ENCODE assay signal across 10 mouse cellular contexts in the genomic region with DNA sequence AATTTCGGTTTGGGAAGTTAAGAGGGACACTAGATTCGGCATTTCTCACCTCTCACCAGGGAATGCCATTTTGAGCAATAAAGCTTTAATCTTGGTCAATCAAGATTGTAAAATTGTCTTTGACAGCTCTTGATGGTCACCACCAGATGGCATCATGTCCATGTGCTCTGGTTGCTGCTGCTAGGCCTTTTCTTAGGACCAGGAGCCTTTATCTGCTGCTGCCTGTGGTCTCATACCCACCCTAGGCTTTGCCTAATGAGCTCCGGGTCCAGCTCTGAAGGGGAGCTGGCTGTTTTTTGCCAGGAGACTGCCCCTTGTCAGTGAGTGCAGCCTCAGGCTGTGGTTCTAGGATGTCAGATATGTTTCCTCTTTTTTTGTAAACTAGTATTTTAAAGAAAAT. TPM values are rescaled to one million over a fixed set of nuclear protein-coding genes. Genes with fewer than 3 reads are reported as not detected.
DNase-seq lines count a peak whose midpoint lies in the region; ATAC-seq and TF ChIP-seq lines count a peak whose summit lies in the region.
"Had no signal": no experiment of that assay in that cellular context is flagged by ENCODE, and none has a peak within 500 bp of the region (broad histone marks: within the 10 kb centered on the region; RNA-seq: fewer than 3 reads in every experiment).

No protein-coding gene starts in this region.

- TF ChIP-seq CTCF in thymus, adult 2 months (IDR thresholded peaks at IDR 0.05; ENCODE audit: borderline replicate concordance, control insufficient read depth, extremely low read depth, insufficient read depth, low read length, poor library complexity): no peak

- no peaks in the 10 kb centered on the region for H3K4me1 ChIP-seq in thymus, adult 2 months (replicated peaks; ENCODE audit: control insufficient read depth, insufficient read depth, low read length)
- H3K4me1 ChIP-seq: liver, embryonic 15.5 days had no signal

- no peak for TF ChIP-seq POLR2A in thymus, adult 2 months (IDR thresholded peaks at IDR 0.05; ENCODE audit: control insufficient read depth, extremely low read depth, insufficient read depth, low read length, poor library complexity)

- no peaks in the 10 kb centered on the region for H3K36me3 ChIP-seq in thymus, adult 2 months (ENCODE audit: control insufficient read depth, insufficient read depth, low read length)
- H3K36me3 ChIP-seq: liver, embryonic 15.5 days had no signal

- peak; percentile 9 to 22 for DNase-seq in heart, postnatal 10 days
- DNase-seq in heart, adult 9 months (ENCODE audit: low spot score in 2 of 2): no peak
- peak; percentile 23 for DNase-seq in testis, postnatal 10 days (ENCODE audit: low spot score)
- DNase-seq in testis, postnatal 14 days (ENCODE audit: low spot score): no peak
- DNase-seq in kidney, postnatal 14 days: peak; percentile 41
- DNase-seq in ovary, postnatal 10 days (ENCODE audit: low spot score): no peak
- DNase-seq in thymus, adult 2 months: no peak
- DNase-seq: gastrocnemius, postnatal 10 days had no signal

- H3K27me3 ChIP-seq in thymus, adult 2 months (ENCODE audit: control insufficient read depth, insufficient read depth, low read length): no peaks in the 10 kb centered on the region
- H3K27me3 ChIP-seq: liver, embryonic 15.5 days had no signal

- no peak overlapping the region for H3K27ac ChIP-seq in thymus, adult 2 months (ENCODE audit: control insufficient read depth, insufficient read depth, low read length)
- H3K27ac ChIP-seq: liver, embryonic 15.5 days had no signal

- H3K4me3 ChIP-seq in thymus, adult 2 months (ENCODE audit: control insufficient read depth, insufficient read depth, low read length): no peak overlapping the region
- H3K4me3 ChIP-seq: liver, embryonic 15.5 days had no signal

- intact Hi-C loops in heart, postnatal 10 days (cut with DNase I): loop anchor here (1.0 to 5.0 kb wide), 2 partner anchors 123 to 561 kb away; no protein-coding TSS in a partner anchor

- WGBS in thymus, adult 2 months: 37% methylated on average over 3 of the region's 3 CpGs

- no peak; the same call in 1 of the 2 replicates for ATAC-seq in granulocyte monocyte progenitor cell, adult 5-6 weeks (replicated peaks; ENCODE audit: poor library complexity, severe bottlenecking)

RNA-seq across cellular contexts. Expression of a gene that starts 44.8 kb away (rescaled TPM):
- under 1 TPM; 0.02 TPM for total RNA-seq in heart, postnatal 10 days (2021)
- 0.11 and 0.13 TPM in 2 replicates for polyA plus RNA-seq in thymus, adult 2 months (2012; rRNA removed)
- total RNA-seq in granulocyte monocyte progenitor cell, adult 5-6 weeks (2014; fragmentation: Nextera tagmentation): not detected in 2 replicates
- not detected in 2 replicates for total RNA-seq in granulocyte monocyte progenitor cell, adult 5-6 weeks (2017)

Comparison
In these comparisons a context has a peak if more than half of its experiments do, and no peak if none do; other contexts are left out.
1. DNase-seq: peak in heart, postnatal 10 days (2 of 2), testis, postnatal 10 days (single experiment) and kidney, postnatal 14 days (single experiment); none in heart, adult 9 months (0 of 2), testis, postnatal 14 days (single experiment), ovary, postnatal 10 days (single experiment) and thymus, adult 2 months (single experiment).